In the genomic region with DNA sequence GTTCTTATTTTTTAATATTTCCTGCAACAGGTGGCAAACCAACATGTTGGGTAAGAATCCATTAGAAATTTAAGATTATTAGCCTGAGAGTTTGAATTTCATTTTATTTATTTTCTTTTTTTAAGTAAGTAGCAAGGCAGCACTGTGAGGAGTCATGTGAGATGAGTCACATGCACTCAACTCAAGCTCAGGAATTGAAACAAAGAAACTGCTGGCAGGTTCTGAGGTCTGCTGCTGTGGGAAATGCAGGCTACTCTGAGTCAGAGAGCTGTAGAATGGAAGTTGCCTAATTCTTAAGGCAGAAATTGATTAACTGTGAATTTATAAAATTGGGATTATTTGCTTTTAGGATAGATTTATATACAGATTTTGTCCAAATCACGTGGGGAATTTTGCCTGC, we compare ENCODE assay signal across 18 mouse cellular contexts. TPM values are rescaled to one million over a fixed set of nuclear protein-coding genes. Genes with fewer than 3 reads are reported as not detected.
DNase-seq lines count a peak whose midpoint lies in the region; ATAC-seq and TF ChIP-seq lines count a peak whose summit lies in the region.
"Had no signal": no experiment of that assay in that cellular context is flagged by ENCODE, and none has a peak within 500 bp of the region (broad histone marks: within the 10 kb centered on the region; RNA-seq: fewer than 3 reads in every experiment).

No protein-coding gene starts in this region.

- no peak overlapping the region for H3K9ac ChIP-seq in lung, postnatal 0 days (replicated peaks; ENCODE audit: low read depth)
- no peak overlapping the region for H3K9ac ChIP-seq in MEL (ENCODE audit: control insufficient read depth, low read depth, low read length, poor library complexity, severe bottlenecking)
- H3K9ac ChIP-seq: forebrain, embryonic 13.5 days; hindbrain, embryonic 12.5 days; limb, embryonic 15.5 days had no signal

- no peaks in the 10 kb centered on the region for H3K4me1 ChIP-seq in lung, postnatal 0 days (ENCODE audit: insufficient read depth, low read depth, low read length)
- peaks cover 3 to 4% of the 10 kb centered on the region in 2 experiments; a peak in 2 of 4 replicates for H3K4me1 ChIP-seq in MEL (ENCODE audit: control insufficient read depth in 1 of 2, insufficient read depth in 2 of 2, low read length in 2 of 2)
- H3K4me1 ChIP-seq: forebrain, embryonic 13.5 days; hindbrain, embryonic 12.5 days; limb, embryonic 15.5 days had no signal

- 0 out of 2 replicates have a peak, but pooled peaks have one; percentile 30 for TF ChIP-seq EP300 in lung, postnatal 0 days (IDR thresholded peaks at IDR 0.05)
- no peak for TF ChIP-seq EP300 in MEL (IDR thresholded peaks at IDR 0.05; ENCODE audit: low read depth in 1 of 2, low read length in 2 of 2)

- H3K27me3 ChIP-seq in lung, postnatal 0 days (replicated peaks; ENCODE audit: insufficient read depth, low read length), result no peaks in the 10 kb centered on the region
- H3K27me3 ChIP-seq in MEL (ENCODE audit: control insufficient read depth in 1 of 2, insufficient read depth in 2 of 2, low read length in 2 of 2), result no peaks in the 10 kb centered on the region
- H3K27me3 ChIP-seq: forebrain, embryonic 13.5 days; hindbrain, embryonic 12.5 days; limb, embryonic 15.5 days; megakaryocyte, embryonic 14.5 days had no signal

- no peak for TF ChIP-seq POLR2A in MEL (IDR thresholded peaks at IDR 0.05; ENCODE audit: control insufficient read depth in 1 of 2, insufficient read depth in 1 of 2, low read depth in 1 of 2, low read length in 2 of 2, poor library complexity in 1 of 2)

- no peak overlapping the region for H3K4me2 ChIP-seq in lung, postnatal 0 days (replicated peaks; ENCODE audit: low read depth, low read length)
- H3K4me2 ChIP-seq: forebrain, embryonic 13.5 days; hindbrain, embryonic 12.5 days; limb, embryonic 15.5 days had no signal

- peak; percentile 60 for DNase-seq in lung, postnatal 0 days (ENCODE audit: low spot score)
- DNase-seq in lung, postnatal 14 days, result no peak
- peak; percentile 20 for DNase-seq in MEL (ENCODE audit: low read depth, low spot score)
- DNase-seq in adrenal gland, postnatal 14 days, result peak; percentile 7
- no peak for DNase-seq in embryo, embryonic 10 days (ENCODE audit: low spot score)
- DNase-seq in frontal cortex, postnatal 10 days (ENCODE audit: low spot score in 2 of 2), result no peak
- no peak for DNase-seq in layer of hippocampus, postnatal 14 days (ENCODE audit: low spot score in 2 of 2)
- DNase-seq: cerebellum, postnatal 10 days; kidney, adult 9 months; kidney, postnatal 36 days had no signal

- no peak for TF ChIP-seq CTCF in lung, postnatal 0 days (IDR thresholded peaks at IDR 0.05)
- TF ChIP-seq CTCF in MEL (IDR thresholded peaks at IDR 0.05 in 2 of 3, conservative IDR thresholded peaks at IDR 0.05 in 1 of 3; ENCODE audit: control insufficient read depth in 1 of 3, insufficient read depth in 1 of 3, low read depth in 2 of 3, low read length in 3 of 3, poor library complexity in 1 of 3, severe bottlenecking in 1 of 3), result no peak

- H3K27ac ChIP-seq in lung, postnatal 0 days (ENCODE audit: low read length), result no peak overlapping the region
- H3K27ac ChIP-seq in MEL (ENCODE audit: control insufficient read depth, low read depth, low read length), result no peak overlapping the region
- H3K27ac ChIP-seq in macrophage, result peak overlapping the region; percentile 46
- H3K27ac ChIP-seq: forebrain, embryonic 13.5 days; hindbrain, embryonic 12.5 days; limb, embryonic 15.5 days had no signal

- H3K36me3 ChIP-seq in lung, postnatal 0 days (ENCODE audit: insufficient read depth, low read length), result no peaks in the 10 kb centered on the region
- H3K36me3 ChIP-seq in MEL (ENCODE audit: control insufficient read depth in 1 of 2, insufficient read depth in 2 of 2, low read length in 2 of 2) (peaks cover 0 to 6% of the 10 kb centered on the region in 2 experiments; a peak in 2 of 4 replicates), macrophage (ENCODE audit: inconsistent target) (no peaks in the 10 kb centered on the region)
- H3K36me3 ChIP-seq: hindbrain, embryonic 12.5 days; limb, embryonic 15.5 days had no signal

- TF ChIP-seq RAD21 in MEL (IDR thresholded peaks at IDR 0.05; ENCODE audit: low read depth, low read length), result no peak

- 0 out of 2 replicates have a peak, but pooled peaks cover 3% of the 10 kb centered on the region for H3K79me2 ChIP-seq in MEL (ENCODE audit: control insufficient read depth, insufficient read depth, low read length, poor library complexity)
- H3K79me2 ChIP-seq in macrophage (ENCODE audit: inconsistent target), result peaks cover 5% of the 10 kb centered on the region; the same call in 1 of the 2 replicates

- 66% methylated on average over 1 of the region's 1 CpGs for WGBS in lung, postnatal 0 days
- 86% methylated on average over 1 of the region's 1 CpGs for WGBS in macrophage (ENCODE audit: missing documents)

- peak; percentile 82 for ATAC-seq in lung, postnatal 0 days
- ATAC-seq: forebrain, embryonic 13.5 days; inflammation-experienced regulatory T-cells, adult 6 months had no signal

- no peaks in the 10 kb centered on the region for H3K9me3 ChIP-seq in lung, postnatal 0 days (ENCODE audit: low read length)
- no peaks in the 10 kb centered on the region for H3K9me3 ChIP-seq in MEL (replicated peaks; ENCODE audit: insufficient read depth, low read length)
- H3K9me3 ChIP-seq: hindbrain, embryonic 12.5 days; limb, embryonic 15.5 days had no signal

- no peak overlapping the region for H3K4me3 ChIP-seq in lung, postnatal 0 days (ENCODE audit: low read depth, low read length)
- H3K4me3 ChIP-seq in MEL (ENCODE audit: control insufficient read depth in 1 of 2, insufficient read depth in 1 of 2, low read depth in 2 of 2, low read length in 2 of 2) (no peak overlapping the region), macrophage (ENCODE audit: inconsistent target) (no peak overlapping the region)
- H3K4me3 ChIP-seq: forebrain, embryonic 13.5 days; hindbrain, embryonic 12.5 days; limb, embryonic 15.5 days; megakaryocyte, embryonic 14.5 days had no signal

TF ChIP-seq in MEL, 35 proteins besides CTCF, POLR2A, EP300 and RAD21:
- TF ChIP-seq ZMIZ1 (IDR thresholded peaks at IDR 0.05; ENCODE audit: low read depth, low read length) (no peak), ZNF384 (IDR thresholded peaks at IDR 0.05; ENCODE audit: low read depth, low read length) (no peak), E2F4 (IDR thresholded peaks at IDR 0.05; ENCODE audit: borderline replicate concordance, low read depth, low read length) (no peak), MEF2A (IDR thresholded peaks at IDR 0.05; ENCODE audit: extremely low read depth, insufficient replicate concordance, low read depth, low read length, poor library complexity, severe bottlenecking) (no peak), ETS1 (IDR thresholded peaks at IDR 0.05; ENCODE audit: low read depth, low read length) (no peak), MAX (IDR thresholded peaks at IDR 0.05; ENCODE audit: low read length) (no peak), SIN3A (IDR thresholded peaks at IDR 0.05; ENCODE audit: low read length) (no peak), HCFC1 (IDR thresholded peaks at IDR 0.05; ENCODE audit: low read depth, low read length) (no peak), USF1 (IDR thresholded peaks at IDR 0.05; ENCODE audit: low read depth, low read length) (no peak)

RNA-seq across cellular contexts. Expression of a gene that starts 27.4 kb away (rescaled TPM):
- 22.2 and 22.3 TPM in 2 replicates for polyA plus RNA-seq in lung, postnatal 0 days (2015; fragmentation: Nextera tagmentation; extraction: Ambion mirVana)
- 8.2 and 8.9 TPM in 2 replicates for total RNA-seq in MEL (2012; rRNA removed)
- 10 to 100 TPM in 1 of 2 experiments, not detected in 1; 17.1 TPM for polyA plus RNA-seq in MEL (2012; ENCODE audit: insufficient read depth in 1 of 2, insufficient read length in 2 of 2, low read depth in 1 of 2, low replicate concordance in 2 of 2, missing spikeins in 1 of 2)
- 44.5 and 46.5 TPM in 2 replicates for total RNA-seq in adrenal gland, postnatal 14 days (2021)
- 100 to 1,000 TPM in 16 of 26 experiments, 10 to 100 TPM in 10; 41.0 to 147 (median 106) TPM for total RNA-seq in macrophage (2018; cell fraction: chromatin; rRNA removed)
- total RNA-seq in macrophage (2018; cell fraction: cytosol; rRNA removed), result 10 to 100 TPM; 13.9 to 24.9 (median 20.3) TPM
- total RNA-seq in macrophage (2018; cell fraction: nucleus; rRNA removed), result 100 to 1,000 TPM in 4 of 26 experiments, 10 to 100 TPM in 22; 39.4 to 126 (median 74.4) TPM
- polyA plus RNA-seq in macrophage (2018), result 16.1 to 28.0 TPM (median 24.8 TPM) in 3 replicates
- 10 to 100 TPM; 78.1 to 91.7 TPM for total RNA-seq in layer of hippocampus, postnatal 14 days (2021)

RNA-seq across cellular contexts. Expression of a gene that starts 27.6 kb away (rescaled TPM):
- polyA plus RNA-seq in lung, postnatal 0 days (2015; fragmentation: Nextera tagmentation; extraction: Ambion mirVana), result 225 and 235 TPM in 2 replicates
- total RNA-seq in MEL (2012; rRNA removed), result 54.0 and 57.0 TPM in 2 replicates
- polyA plus RNA-seq in MEL (2012; ENCODE audit: insufficient read depth in 1 of 2, insufficient read length in 2 of 2, low read depth in 1 of 2, low replicate concordance in 2 of 2, missing spikeins in 1 of 2) (10 to 100 TPM in 1 of 2 experiments, not detected in 1; 51.3 TPM), macrophage (2018) (25.8 to 66.2 TPM (median 51.3 TPM) in 3 replicates)
- total RNA-seq in adrenal gland, postnatal 14 days (2021), result 311 and 341 TPM in 2 replicates
- total RNA-seq in macrophage (2018; cell fraction: chromatin; rRNA removed), result 10 to 100 TPM in 18 of 26 experiments, 1 to 10 TPM in 8; 5.5 to 41.3 (median 17.2) TPM
- 10 to 100 TPM; 38.9 to 75.9 (median 62.9) TPM for total RNA-seq in macrophage (2018; cell fraction: cytosol; rRNA removed)
- 10 to 100 TPM in 23 of 26 experiments, 1 to 10 TPM in 3; 7.3 to 41.2 (median 17.6) TPM for total RNA-seq in macrophage (2018; cell fraction: nucleus; rRNA removed)
- 100 to 1,000 TPM; 122 to 131 TPM for total RNA-seq in layer of hippocampus, postnatal 14 days (2021)

RNA-seq across cellular contexts. Expression of a gene that starts 52.1 kb away (rescaled TPM):
- polyA plus RNA-seq in lung, postnatal 0 days (2015; fragmentation: Nextera tagmentation; extraction: Ambion mirVana), result not detected in 2 replicates
- not detected in 2 replicates for total RNA-seq in MEL (2012; rRNA removed)
- polyA plus RNA-seq in MEL (2012; ENCODE audit: insufficient read depth in 1 of 2, insufficient read length in 2 of 2, low read depth in 1 of 2, low replicate concordance in 2 of 2, missing spikeins in 1 of 2) (not detected), macrophage (2018) (not detected in 3 replicates)
- 0.11 TPM in 2 replicates for total RNA-seq in adrenal gland, postnatal 14 days (2021)
- 1 to 10 TPM in 4 of 26 experiments, under 1 TPM in 1, not detected in 21; 0.63 to 1.3 (median 1.1) TPM for total RNA-seq in macrophage (2018; cell fraction: chromatin; rRNA removed)
- total RNA-seq in macrophage (2018; cell fraction: cytosol; rRNA removed), result not detected
- under 1 TPM in 1 of 26 experiments, not detected in 25; 0.92 TPM for total RNA-seq in macrophage (2018; cell fraction: nucleus; rRNA removed)
- total RNA-seq in layer of hippocampus, postnatal 14 days (2021), result under 1 TPM; 0.41 to 0.48 TPM
- total RNA-seq: midbrain, postnatal 0 days had no signal
- polyA plus RNA-seq: heart, postnatal 0 days; inflammation-experienced regulatory T-cells, adult 6 months had no signal

Comparison
In these comparisons a context has a peak if more than half of its experiments do, and no peak if none do; other contexts are left out.
1. DNase-seq: peak in lung, postnatal 0 days (single experiment), MEL (single experiment) and adrenal gland, postnatal 14 days (single experiment); none in lung, postnatal 14 days (single experiment), embryo, embryonic 10 days (single experiment), frontal cortex, postnatal 10 days (0 of 2) and layer of hippocampus, postnatal 14 days (0 of 2).